ENCODE assay signal across 22 mouse cellular contexts in genomic region chr2:59545001-59545400, GRCm38 (mm10).
DNase-seq lines count a peak whose midpoint lies in the region; ATAC-seq and TF ChIP-seq lines count a peak whose summit lies in the region.
"Had no signal": no experiment of that assay in that cellular context is flagged by ENCODE, and none has a peak within 500 bp of the region (broad histone marks: within the 10 kb centered on the region; RNA-seq: fewer than 3 reads in every experiment).

No protein-coding gene starts in this region.

- H3K4me1 ChIP-seq in heart, embryonic 11.5 days (ENCODE audit: control insufficient read depth, insufficient read depth, low read length) = peaks cover 12% of the 10 kb centered on the region; the same call in 1 of the 2 replicates
- peaks cover 10% of the 10 kb centered on the region; the same call in 1 of the 2 replicates for H3K4me1 ChIP-seq in heart, embryonic 12.5 days (replicated peaks)
- no peaks in the 10 kb centered on the region for H3K4me1 ChIP-seq in lung, postnatal 0 days (ENCODE audit: insufficient read depth, low read depth, low read length)
- H3K4me1 ChIP-seq: megakaryocyte, embryonic 14.5 days had no signal

- DNase-seq in lung, postnatal 0 days (ENCODE audit: low spot score) = peak; percentile 40
- no peak for DNase-seq in lung, postnatal 4 days
- DNase-seq in embryo, embryonic 11 days = peak; percentile 50
- DNase-seq in retina, postnatal 1 day = peak; percentile 73
- no peak for DNase-seq in left cerebral cortex, adult 18-20 months (ENCODE audit: low spot score in 2 of 2)
- DNase-seq: adrenal gland, postnatal 10 days; cerebellum, adult 8-10 months; cerebellum, postnatal 36 days; left cerebral cortex, postnatal 4 days; liver; lung, postnatal 10 days; thymus, adult 18-20 months; thymus, postnatal 36 days had no signal

- H3K4me3 ChIP-seq in heart, embryonic 11.5 days (ENCODE audit: low read depth, low read length) = no peak overlapping the region
- no peak overlapping the region for H3K4me3 ChIP-seq in heart, embryonic 12.5 days
- no peak overlapping the region for H3K4me3 ChIP-seq in lung, postnatal 0 days (ENCODE audit: low read depth, low read length)
- H3K4me3 ChIP-seq: embryonic facial prominence, embryonic 13.5 days; liver, embryonic 15.5 days; megakaryocyte, embryonic 14.5 days had no signal

- no peak overlapping the region for H3K9ac ChIP-seq in heart, embryonic 11.5 days (ENCODE audit: low read depth, low read length)
- H3K9ac ChIP-seq in heart, embryonic 12.5 days = no peak overlapping the region
- no peak overlapping the region for H3K9ac ChIP-seq in lung, postnatal 0 days (replicated peaks; ENCODE audit: low read depth)
- H3K9ac ChIP-seq: embryonic facial prominence, embryonic 13.5 days; hindbrain, embryonic 14.5 days; liver, embryonic 15.5 days had no signal

- no peak for TF ChIP-seq CTCF in lung, postnatal 0 days (IDR thresholded peaks at IDR 0.05)

- WGBS in heart, embryonic 11.5 days (ENCODE audit: insufficient replicate concordance) = 26% methylated on average over 7 of the region's 7 CpGs
- WGBS in heart, embryonic 12.5 days = 34% methylated on average over 7 of the region's 7 CpGs
- WGBS in lung, postnatal 0 days = 33% methylated on average over 7 of the region's 7 CpGs

- no peaks in the 10 kb centered on the region for H3K9me3 ChIP-seq in heart, embryonic 11.5 days (replicated peaks; ENCODE audit: control insufficient read depth, low read length)
- 0 out of 2 replicates have a peak, but pooled peaks cover 2% of the 10 kb centered on the region for H3K9me3 ChIP-seq in heart, embryonic 12.5 days (replicated peaks)
- H3K9me3 ChIP-seq in lung, postnatal 0 days (ENCODE audit: low read length) = no peaks in the 10 kb centered on the region
- H3K9me3 ChIP-seq: embryonic facial prominence, embryonic 13.5 days; liver, embryonic 15.5 days had no signal

- 0 out of 2 replicates have a peak overlapping the region, but pooled peaks have one; percentile 15 for H3K27ac ChIP-seq in heart, embryonic 11.5 days (ENCODE audit: low read depth, low read length)
- H3K27ac ChIP-seq in heart, embryonic 12.5 days (ENCODE audit: poor library complexity, severe bottlenecking) = no peak overlapping the region
- H3K27ac ChIP-seq in lung, postnatal 0 days (ENCODE audit: low read length) = no peak overlapping the region
- H3K27ac ChIP-seq: hindbrain, embryonic 14.5 days; liver, embryonic 15.5 days had no signal

- no peak for TF ChIP-seq EP300 in lung, postnatal 0 days (IDR thresholded peaks at IDR 0.05)

- ATAC-seq in heart, embryonic 11.5 days (replicated peaks; ENCODE audit: insufficient number of reproducible peaks, low FRiP score, low TSS enrichment) = no peak
- ATAC-seq in heart, embryonic 12.5 days (ENCODE audit: insufficient number of reproducible peaks, low FRiP score) = no peak
- ATAC-seq in lung, postnatal 0 days = no peak
- ATAC-seq: activated CD4-positive, CD25-positive, alpha-beta regulatory T cell, adult 4 months; forebrain, embryonic 14.5 days; midbrain, embryonic 16.5 days had no signal

- no peak overlapping the region for H3K4me2 ChIP-seq in heart, embryonic 11.5 days
- H3K4me2 ChIP-seq in heart, embryonic 12.5 days = no peak overlapping the region
- H3K4me2 ChIP-seq in lung, postnatal 0 days (replicated peaks; ENCODE audit: low read depth, low read length) = no peak overlapping the region
- H3K4me2 ChIP-seq: embryonic facial prominence, embryonic 13.5 days; hindbrain, embryonic 14.5 days; liver, embryonic 15.5 days had no signal

- H3K36me3 ChIP-seq in heart, embryonic 11.5 days (ENCODE audit: control insufficient read depth, insufficient read depth, low read length) = no peaks in the 10 kb centered on the region
- no peaks in the 10 kb centered on the region for H3K36me3 ChIP-seq in heart, embryonic 12.5 days
- no peaks in the 10 kb centered on the region for H3K36me3 ChIP-seq in lung, postnatal 0 days (ENCODE audit: insufficient read depth, low read length)
- H3K36me3 ChIP-seq: embryonic facial prominence, embryonic 13.5 days; liver, embryonic 15.5 days had no signal

- H3K27me3 ChIP-seq in heart, embryonic 11.5 days (ENCODE audit: control insufficient read depth, insufficient read depth, low read length) = no peaks in the 10 kb centered on the region
- no peaks in the 10 kb centered on the region for H3K27me3 ChIP-seq in heart, embryonic 12.5 days (replicated peaks)
- H3K27me3 ChIP-seq in lung, postnatal 0 days (replicated peaks; ENCODE audit: insufficient read depth, low read length) = no peaks in the 10 kb centered on the region
- H3K27me3 ChIP-seq: embryonic facial prominence, embryonic 13.5 days; liver, embryonic 15.5 days had no signal

Comparison
In these comparisons a context has a peak if more than half of its experiments do, and no peak if none do; other contexts are left out.
1. DNase-seq: peak in lung, postnatal 0 days (single experiment), embryo, embryonic 11 days (single experiment) and retina, postnatal 1 day (single experiment); none in lung, postnatal 4 days (0 of 2) and left cerebral cortex, adult 18-20 months (0 of 2).